8 mouse cellular contexts compared by ENCODE assay signal in genomic region chr7:130959868-130960267, GRCm38 (mm10). TPM values are rescaled to one million over a fixed set of nuclear protein-coding genes. Genes with fewer than 3 reads are reported as not detected.
DNase-seq lines count a peak whose midpoint lies in the region; ATAC-seq and TF ChIP-seq lines count a peak whose summit lies in the region.

No protein-coding gene starts in this region.

- H3K36me3 ChIP-seq in midbrain, postnatal 0 days (ENCODE audit: insufficient read depth, low read length), result no peaks in the 10 kb centered on the region
- no peaks in the 10 kb centered on the region for H3K36me3 ChIP-seq in midbrain, embryonic 16.5 days (ENCODE audit: control insufficient read depth, insufficient read depth, low read length)
- H3K36me3 ChIP-seq in kidney, adult 2 months (ENCODE audit: control insufficient read depth, insufficient read depth, low read length), result no peaks in the 10 kb centered on the region
- H3K36me3 ChIP-seq in midbrain, embryonic 15.5 days (replicated peaks), result no peaks in the 10 kb centered on the region

- no peak for TF ChIP-seq CTCF in midbrain, postnatal 0 days (IDR thresholded peaks at IDR 0.05)
- no peak for TF ChIP-seq CTCF in kidney, adult 2 months (conservative IDR thresholded peaks at IDR 0.05; ENCODE audit: insufficient read depth, insufficient read length, low read depth, low read length)

- no peak overlapping the region for H3K4me2 ChIP-seq in midbrain, postnatal 0 days (ENCODE audit: low read depth, low read length, poor library complexity, severe bottlenecking)
- H3K4me2 ChIP-seq in midbrain, embryonic 16.5 days (ENCODE audit: low read length), result no peak overlapping the region
- no peak overlapping the region for H3K4me2 ChIP-seq in midbrain, embryonic 15.5 days

- DNase-seq in midbrain, postnatal 0 days (ENCODE audit: low spot score), result peak; percentile 74
- peak; percentile 87 for DNase-seq in gastrocnemius, postnatal 25 days
- peak; percentile 95 for DNase-seq in kidney, adult 2 months
- peak; percentile 32 for DNase-seq in right cerebral cortex, postnatal 14 days
- DNase-seq in thymus, postnatal 14 days, result no peak
- no peak for DNase-seq in adrenal gland, postnatal 25 days

- H3K4me3 ChIP-seq in midbrain, postnatal 0 days (ENCODE audit: low read depth, low read length), result no peak overlapping the region
- no peak overlapping the region for H3K4me3 ChIP-seq in midbrain, embryonic 16.5 days (ENCODE audit: low read depth, low read length)
- no peak overlapping the region for H3K4me3 ChIP-seq in kidney, adult 2 months (ENCODE audit: insufficient read depth, low read depth, low read length)
- no peak overlapping the region for H3K4me3 ChIP-seq in midbrain, embryonic 15.5 days

- no peaks in the 10 kb centered on the region for H3K27me3 ChIP-seq in midbrain, postnatal 0 days (ENCODE audit: insufficient read depth, low read length)
- no peaks in the 10 kb centered on the region for H3K27me3 ChIP-seq in midbrain, embryonic 16.5 days (ENCODE audit: control insufficient read depth, insufficient read depth, low read depth, low read length)
- no peaks in the 10 kb centered on the region for H3K27me3 ChIP-seq in kidney, adult 2 months (replicated peaks; ENCODE audit: control insufficient read depth, insufficient read depth, low read length)
- no peaks in the 10 kb centered on the region for H3K27me3 ChIP-seq in midbrain, embryonic 15.5 days (replicated peaks)

- 53% methylated on average over 7 of the region's 7 CpGs for WGBS in midbrain, postnatal 0 days
- 59% methylated on average over 7 of the region's 7 CpGs for WGBS in midbrain, embryonic 16.5 days
- WGBS in kidney, adult 2 months, result 35% methylated on average over 7 of the region's 7 CpGs
- 62% methylated on average over 7 of the region's 7 CpGs for WGBS in midbrain, embryonic 15.5 days

- TF ChIP-seq POLR2A in kidney, adult 2 months (IDR thresholded peaks at IDR 0.05; ENCODE audit: low read depth, low read length), result no peak

- H3K9ac ChIP-seq in midbrain, postnatal 0 days (replicated peaks; ENCODE audit: low read length, poor library complexity, severe bottlenecking), result no peak overlapping the region
- no peak overlapping the region for H3K9ac ChIP-seq in midbrain, embryonic 16.5 days (ENCODE audit: low read depth, low read length)
- no peak overlapping the region for H3K9ac ChIP-seq in midbrain, embryonic 15.5 days

- H3K9me3 ChIP-seq in midbrain, postnatal 0 days (ENCODE audit: low read length), result no peaks in the 10 kb centered on the region
- no peaks in the 10 kb centered on the region; the same call in 1 of the 2 replicates for H3K9me3 ChIP-seq in midbrain, embryonic 16.5 days (replicated peaks; ENCODE audit: control insufficient read depth, low read length, poor library complexity, severe bottlenecking)
- no peaks in the 10 kb centered on the region for H3K9me3 ChIP-seq in midbrain, embryonic 15.5 days

- no peak for ATAC-seq in midbrain, postnatal 0 days (ENCODE audit: low FRiP score)
- no peak for ATAC-seq in midbrain, embryonic 16.5 days
- no peak for ATAC-seq in midbrain, embryonic 15.5 days (replicated peaks)

- H3K4me1 ChIP-seq in midbrain, postnatal 0 days (ENCODE audit: insufficient read depth, low read length), result no peaks in the 10 kb centered on the region
- H3K4me1 ChIP-seq in midbrain, embryonic 16.5 days (ENCODE audit: control insufficient read depth, insufficient read depth, low read length), result 0 out of 2 replicates have a peak, but pooled peaks cover 2% of the 10 kb centered on the region
- H3K4me1 ChIP-seq in kidney, adult 2 months (ENCODE audit: control insufficient read depth, insufficient read depth, low read length), result peaks cover 18% of the 10 kb centered on the region; the same call in 1 of the 2 replicates
- H3K4me1 ChIP-seq in midbrain, embryonic 15.5 days, result no peaks in the 10 kb centered on the region

- no peak overlapping the region for H3K27ac ChIP-seq in midbrain, postnatal 0 days (ENCODE audit: low read depth, low read length)
- H3K27ac ChIP-seq in midbrain, embryonic 16.5 days (ENCODE audit: low read length), result no peak overlapping the region
- peak overlapping the region; percentile 87 for H3K27ac ChIP-seq in kidney, adult 2 months (ENCODE audit: insufficient read depth, low read depth, low read length)
- no peak overlapping the region for H3K27ac ChIP-seq in midbrain, embryonic 15.5 days

RNA-seq across cellular contexts. Expression of gene Htra1, which starts 24.0 kb away (rescaled TPM):
- 23.5 and 31.8 TPM in 2 replicates for total RNA-seq in midbrain, postnatal 0 days (2014; rRNA removed)
- 32.9 and 33.3 TPM in 2 replicates for polyA plus RNA-seq in midbrain, postnatal 0 days (2015; fragmentation: Nextera tagmentation; extraction: Ambion mirVana)
- polyA plus RNA-seq in midbrain, embryonic 16.5 days (2015; fragmentation: Nextera tagmentation; extraction: Ambion mirVana), result 15.5 and 15.6 TPM in 2 replicates
- total RNA-seq in gastrocnemius, postnatal 25 days (2021), result 10 to 100 TPM; 31.9 to 34.9 TPM
- 97.0 and 98.2 TPM in 2 replicates for polyA plus RNA-seq in kidney, adult 2 months (2012; rRNA removed)
- total RNA-seq in adrenal gland, postnatal 25 days (2021), result 38.3 and 45.7 TPM in 2 replicates
- polyA plus RNA-seq in midbrain, embryonic 15.5 days (2015; fragmentation: Nextera tagmentation; extraction: Ambion mirVana), result 15.4 and 18.7 TPM in 2 replicates

Comparison
In these comparisons a context has a peak if more than half of its experiments do, and no peak if none do; other contexts are left out.
1. DNase-seq: peak in midbrain, postnatal 0 days (single experiment), gastrocnemius, postnatal 25 days (single experiment), kidney, adult 2 months (single experiment) and right cerebral cortex, postnatal 14 days (single experiment); none in thymus, postnatal 14 days (single experiment) and adrenal gland, postnatal 25 days (single experiment).